Mouse (Mus musculus) liver, adult 2 months (tissue): ENCODE results near the gene Slc35a2.

ENCODE experiments used
- CTCF ChIP-seq: fragments of 200-500 bp; IDR thresholded peaks from 2 replicates; pipeline ENCODE4 v1.5.1; 2011; ENCODE audit warnings: low read depth, low read length, control low read depth
- POLR2A ChIP-seq: fragments of 200-500 bp; IDR thresholded peaks from 2 replicates; pipeline ENCODE4 v1.6.1; 2011; ENCODE audit warnings: low read length, control low read depth; ENCODE audit not compliant: insufficient read depth; ENCODE audit errors: extremely low read depth

GRCm38 (mm10) chrX:7898211-7898610, 14.4 kb downstream of the Slc35a2 start:
- TF ChIP-seq POLR2A, result no peak
- no peak for TF ChIP-seq CTCF
